Mouse (Mus musculus) midbrain, embryonic 14.5 days (tissue): ENCODE measurements around the gene Aig1. TPM values are rescaled to one million over a fixed set of nuclear protein-coding genes. Genes with fewer than 3 reads are reported as not detected.

Experiments used
- ATAC-seq: fragments of 200-750 bp; cut with Nextera tagmentation; 2 replicates; pipeline ENCODE4 v1.8.0; 2017; ENCODE audit warnings: moderate number of reproducible peaks, moderate library complexity; ENCODE audit not compliant: low FRiP score, low TSS enrichment
- DNase-seq: peaks from one replicate; pipeline ENCODE4 v3.0.0-alpha.2; 2015
- H3K27ac ChIP-seq: fragments of 300-500 bp; sonication (generic); replicated peaks from 2 replicates; pipeline ENCODE4 v1.5.1; 2014; ENCODE audit warnings: mild to moderate bottlenecking, low read depth, low read length, moderate library complexity
- H3K27me3 ChIP-seq: fragments of 300-500 bp; sonication (generic); 2 replicates; pipeline ENCODE4 v1.6.1; 2014; ENCODE audit warnings: low read length, control low read depth, mixed read lengths; ENCODE audit not compliant: control insufficient read depth, insufficient read depth
- H3K36me3 ChIP-seq: fragments of 300-500 bp; sonication (generic); 2 replicates; pipeline ENCODE4 v1.6.1; 2014; ENCODE audit warnings: low read length, control low read depth; ENCODE audit not compliant: control insufficient read depth, insufficient read depth
- H3K4me1 ChIP-seq: fragments of 300-500 bp; sonication (generic); 2 replicates; pipeline ENCODE4 v1.6.1; 2014; ENCODE audit warnings: mild to moderate bottlenecking, antibody characterized with exemption, low read length, control low read depth; ENCODE audit not compliant: control insufficient read depth, insufficient read depth
- H3K4me2 ChIP-seq: fragments of 300-500 bp; sonication (generic); 2 replicates; pipeline ENCODE4 v1.6.1; 2014; ENCODE audit warnings: mild to moderate bottlenecking, low read length, moderate library complexity
- H3K4me3 ChIP-seq: fragments of 300-500 bp; sonication (generic); replicated peaks from 2 replicates; pipeline ENCODE4 v1.5.1; 2014; ENCODE audit warnings: low read depth, low read length
- H3K9ac ChIP-seq: fragments of 300-500 bp; sonication (generic); replicated peaks from 2 replicates; pipeline ENCODE4 v1.6.1; 2014; ENCODE audit warnings: mild to moderate bottlenecking, low read length, moderate library complexity
- H3K9me3 ChIP-seq: fragments of 300-500 bp; sonication (generic); 2 replicates; pipeline ENCODE4 v1.6.1; 2016; ENCODE audit warnings: low read length, control low read depth, mixed read lengths; ENCODE audit not compliant: control insufficient read depth
- WGBS: fragments of 180-500 bp; shearing (Covaris S2); extraction: QIAGEN DNeasy Blood & Tissue Kit; methylation state at CpG from one replicate; pipeline ENCODE4 v1.1.7; 2014; 5-methylcytosine and 5-hydroxymethylcytosine counted together
- polyA plus RNA-seq: library from polyadenylated mRNA; unstranded; fragments of >200 nt; fragmentation: Nextera tagmentation; extraction: Ambion mirVana; gene quantifications from 2 replicates; pipeline ENCODE4 v1.2.1, GENCODE M21; 2014

The Aig1 gene
- polyA plus RNA-seq, 1 experiment from 2014 or later: 76.0 TPM

DNA sequence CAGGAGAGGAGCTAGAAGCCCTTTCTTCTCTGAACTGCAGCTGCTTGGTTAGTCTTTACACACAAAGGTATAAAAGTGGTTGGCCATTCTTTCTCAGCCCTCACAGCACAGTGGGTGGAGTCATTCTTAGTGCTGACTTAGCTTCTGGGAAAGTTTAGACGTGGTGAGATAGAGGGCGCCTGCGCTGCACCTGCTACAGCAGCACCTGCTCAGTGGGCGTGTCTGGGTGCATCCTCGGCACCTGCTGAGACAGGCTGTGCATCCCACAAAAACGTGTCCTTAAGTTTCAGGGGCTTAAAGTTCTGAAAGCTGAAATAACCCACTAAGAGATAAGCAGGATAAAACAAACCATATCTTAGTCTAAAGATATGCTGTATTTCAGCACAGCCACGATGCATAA is 227.0 kb downstream of the Aig1 start:
- H3K4me2 ChIP-seq: no peak overlapping the region
- H3K27me3 ChIP-seq: no peaks in the 10 kb centered on the region
- DNase-seq: no peak
- no peak overlapping the region for H3K4me3 ChIP-seq
- no peaks in the 10 kb centered on the region for H3K9me3 ChIP-seq
- H3K27ac ChIP-seq: no peak overlapping the region
- H3K36me3 ChIP-seq: no peaks in the 10 kb centered on the region
- no peaks in the 10 kb centered on the region for H3K4me1 ChIP-seq
- H3K9ac ChIP-seq: no peak overlapping the region
- WGBS: 26% methylated on average over 7 of the region's 7 CpGs
- ATAC-seq: no peak

DNA sequence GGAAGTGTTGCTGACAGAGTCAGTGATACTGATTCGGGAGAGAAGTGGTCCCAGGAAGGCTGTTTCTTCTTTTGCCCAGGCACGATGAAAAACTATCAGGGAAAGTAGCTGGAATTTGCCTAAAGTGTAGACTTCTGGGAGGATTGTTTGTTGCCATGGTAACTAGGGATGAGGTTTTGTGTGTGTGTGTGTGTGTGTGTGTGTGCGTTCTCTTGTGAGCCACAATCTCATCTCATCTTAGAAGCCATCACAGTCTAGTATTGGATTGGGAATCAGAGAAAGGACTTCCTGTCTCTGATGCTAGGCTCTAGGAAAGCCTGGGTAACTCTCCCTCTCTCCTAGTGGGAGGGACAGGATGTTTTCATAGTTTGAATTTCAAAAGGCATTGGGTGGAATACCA is 237.0 kb downstream of the Aig1 start:
- no peak for ATAC-seq
- Histone ChIP-seq H3K36me3 (no peaks in the 10 kb centered on the region), H3K27me3 (no peaks in the 10 kb centered on the region), H3K4me1 (no peaks in the 10 kb centered on the region), H3K4me3 (no peak overlapping the region), H3K27ac (no peak overlapping the region), H3K9me3 (no peaks in the 10 kb centered on the region), H3K4me2 (no peak overlapping the region), H3K9ac (no peak overlapping the region)
- 54% methylated on average over 3 of the region's 3 CpGs for WGBS
- peak; percentile 34 for DNase-seq

DNA sequence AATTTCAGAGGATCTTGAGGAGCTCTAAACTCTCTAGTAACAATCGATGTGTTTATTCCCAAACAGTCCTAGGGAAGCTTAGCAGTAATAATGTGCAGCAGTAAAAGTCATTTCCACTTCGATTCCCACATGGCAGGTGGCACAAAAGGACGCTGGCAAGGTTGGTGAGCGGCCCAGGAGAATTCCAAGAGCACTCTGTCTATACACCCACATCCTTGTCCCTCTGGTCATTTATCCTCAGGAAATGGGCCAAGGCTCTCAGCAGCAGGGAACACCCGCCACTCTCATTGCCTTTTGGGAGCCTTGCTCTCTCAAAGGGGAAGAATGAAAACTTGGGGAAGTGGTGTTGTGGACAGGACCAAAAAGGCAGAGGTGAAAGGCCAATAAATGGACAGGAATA is 245.0 kb downstream of the Aig1 start:
- Histone ChIP-seq H3K36me3 (no peaks in the 10 kb centered on the region), H3K4me3 (no peak overlapping the region), H3K27ac (no peak overlapping the region), H3K4me1 (no peaks in the 10 kb centered on the region), H3K9ac (no peak overlapping the region), H3K27me3 (no peaks in the 10 kb centered on the region), H3K4me2 (no peak overlapping the region), H3K9me3 (no peaks in the 10 kb centered on the region)
- no peak for ATAC-seq
- 84% methylated on average over 5 of the region's 5 CpGs for WGBS
- no peak for DNase-seq

DNA sequence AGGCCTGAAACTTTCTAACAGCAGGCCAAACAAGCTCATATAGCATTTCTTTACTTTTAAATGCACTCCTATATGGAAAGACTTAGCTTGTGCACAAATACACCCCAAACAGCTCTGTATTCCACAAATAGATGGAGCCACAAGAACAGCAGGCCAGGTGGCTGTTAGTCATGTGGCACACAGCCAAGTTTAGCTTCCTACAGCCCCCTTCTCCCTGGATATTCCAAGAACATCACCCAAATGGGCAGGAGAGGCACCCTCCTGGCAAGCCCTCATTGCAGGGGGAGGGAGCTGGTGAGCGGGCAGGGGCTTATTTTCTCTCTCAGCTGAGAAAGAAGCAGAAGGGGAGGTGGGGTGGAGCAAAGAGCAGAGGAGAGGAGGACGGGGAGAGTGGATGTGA is 267.9 kb downstream of the Aig1 start:
- whole genome bisulfite sequencing: 63% methylated on average over 2 of the region's 2 CpGs
- H3K27ac ChIP-seq: no peak overlapping the region
- no peaks in the 10 kb centered on the region for H3K36me3 ChIP-seq
- no peak for ATAC-seq
- no peak overlapping the region for H3K9ac ChIP-seq
- no peak overlapping the region for H3K4me3 ChIP-seq
- no peaks in the 10 kb centered on the region for H3K4me1 ChIP-seq
- no peak for DNase-seq
- no peaks in the 10 kb centered on the region for H3K27me3 ChIP-seq
- H3K9me3 ChIP-seq: no peaks in the 10 kb centered on the region
- no peak overlapping the region for H3K4me2 ChIP-seq

GRCm38 (mm10) chr10:13597491-13597890 is 271.3 kb downstream of the Aig1 start:
- Histone ChIP-seq H3K9ac (no peak overlapping the region), H3K4me2 (no peak overlapping the region), H3K27ac (no peak overlapping the region), H3K27me3 (no peaks in the 10 kb centered on the region), H3K4me1 (no peaks in the 10 kb centered on the region), H3K4me3 (no peak overlapping the region), H3K36me3 (no peaks in the 10 kb centered on the region), H3K9me3 (no peaks in the 10 kb centered on the region)
- WGBS: 82% methylated on average over 8 of the region's 8 CpGs
- no peak for DNase-seq
- no peak for ATAC-seq

Other genes starting within 250 kb of the Aig1 start
- 12.8 TPM in 2 replicates for gene Hivep2, start 97.1 kb upstream of the Aig1 start, polyA plus RNA-seq